Mouse (Mus musculus): ENCODE measurements at regions not wholly inside any gene's neighbourhood (a gene's known extent, or its start where the extent isn't known, plus 50 kb on each side); places are given as distances from the start of the nearest gene placed in this dataset.

GRCm38 (mm10) chr2:59424205-59424604 lies 60.2 kb upstream of the Dapl1 start:
- H3K9me3 ChIP-seq (ENCODE audit: control insufficient read depth, low read length) = no peaks in the 10 kb centered on the region
- WGBS = 77% methylated on average over 2 of the region's 2 CpGs
- H3K9ac ChIP-seq (ENCODE audit: low read length) = no peak overlapping the region
- no peaks in the 10 kb centered on the region for H3K36me3 ChIP-seq (ENCODE audit: control insufficient read depth, insufficient read depth, low read length)
- H3K4me3 ChIP-seq (ENCODE audit: low read depth, low read length) = no peak overlapping the region
- no peaks in the 10 kb centered on the region for H3K27me3 ChIP-seq (ENCODE audit: control insufficient read depth, insufficient read depth, low read length)
- H3K4me1 ChIP-seq (ENCODE audit: control insufficient read depth, insufficient read depth, low read length) = peaks cover 5% of the 10 kb centered on the region; the same call in 1 of the 2 replicates
- H3K27ac ChIP-seq (replicated peaks; ENCODE audit: low read depth, low read length) = no peak overlapping the region
- 0 out of 2 replicates have a peak, but pooled peaks have one; percentile 7 for ATAC-seq (ENCODE audit: insufficient number of reproducible peaks, low FRiP score, low TSS enrichment, low read depth)
- no peak for DNase-seq (ENCODE audit: low spot score)
- H3K4me2 ChIP-seq (ENCODE audit: low read depth, severe bottlenecking) = no peak overlapping the region

DNA sequence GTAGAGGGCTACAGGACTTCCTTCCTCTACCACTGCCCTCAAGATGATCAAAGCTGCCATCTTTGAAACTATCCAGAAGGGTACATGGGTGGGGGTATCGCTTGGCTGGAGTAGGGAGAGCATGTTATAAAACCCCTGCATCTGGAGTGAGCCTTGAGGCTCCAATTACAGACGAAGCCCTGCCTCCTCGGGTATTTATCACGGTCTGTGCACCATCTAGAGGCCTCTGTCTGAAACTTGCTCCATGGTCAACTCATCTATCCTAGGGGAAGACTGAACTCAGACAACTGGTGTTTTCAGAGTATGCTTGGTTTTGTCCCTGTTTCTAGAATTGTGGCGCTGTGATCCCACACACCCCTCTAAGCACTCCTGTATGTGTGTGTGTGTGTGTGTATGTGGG lies 59.7 kb upstream of the Dapl1 start:
- Histone ChIP-seq H3K9ac (ENCODE audit: low read length) (no peak overlapping the region), H3K27me3 (ENCODE audit: control insufficient read depth, insufficient read depth, low read length) (no peaks in the 10 kb centered on the region), H3K4me3 (ENCODE audit: low read depth, low read length) (no peak overlapping the region), H3K4me1 (ENCODE audit: control insufficient read depth, insufficient read depth, low read length) (peaks cover 5% of the 10 kb centered on the region; the same call in 1 of the 2 replicates), H3K4me2 (ENCODE audit: low read depth, severe bottlenecking) (no peak overlapping the region), H3K9me3 (ENCODE audit: control insufficient read depth, low read length) (no peaks in the 10 kb centered on the region), H3K36me3 (ENCODE audit: control insufficient read depth, insufficient read depth, low read length) (no peaks in the 10 kb centered on the region), H3K27ac (replicated peaks; ENCODE audit: low read depth, low read length) (no peak overlapping the region)
- ATAC-seq (ENCODE audit: insufficient number of reproducible peaks, low FRiP score, low TSS enrichment, low read depth) = peak; percentile 74
- DNase-seq (ENCODE audit: low spot score) = peak; percentile 60
- 26% methylated on average over 5 of the region's 5 CpGs for WGBS

GRCm38 (mm10) chr2:59425876-59426275 lies 58.6 kb upstream of the Dapl1 start:
- ATAC-seq (ENCODE audit: insufficient number of reproducible peaks, low FRiP score, low TSS enrichment, low read depth) = no peak
- Histone ChIP-seq H3K9me3 (ENCODE audit: control insufficient read depth, low read length) (no peaks in the 10 kb centered on the region), H3K36me3 (ENCODE audit: control insufficient read depth, insufficient read depth, low read length) (no peaks in the 10 kb centered on the region), H3K27ac (replicated peaks; ENCODE audit: low read depth, low read length) (no peak overlapping the region), H3K9ac (ENCODE audit: low read length) (no peak overlapping the region), H3K4me3 (ENCODE audit: low read depth, low read length) (no peak overlapping the region), H3K27me3 (ENCODE audit: control insufficient read depth, insufficient read depth, low read length) (no peaks in the 10 kb centered on the region), H3K4me1 (ENCODE audit: control insufficient read depth, insufficient read depth, low read length) (peaks cover 5% of the 10 kb centered on the region; the same call in 1 of the 2 replicates), H3K4me2 (ENCODE audit: low read depth, severe bottlenecking) (no peak overlapping the region)
- 94% methylated on average over 4 of the region's 4 CpGs for WGBS
- DNase-seq (ENCODE audit: low spot score) = no peak

DNA sequence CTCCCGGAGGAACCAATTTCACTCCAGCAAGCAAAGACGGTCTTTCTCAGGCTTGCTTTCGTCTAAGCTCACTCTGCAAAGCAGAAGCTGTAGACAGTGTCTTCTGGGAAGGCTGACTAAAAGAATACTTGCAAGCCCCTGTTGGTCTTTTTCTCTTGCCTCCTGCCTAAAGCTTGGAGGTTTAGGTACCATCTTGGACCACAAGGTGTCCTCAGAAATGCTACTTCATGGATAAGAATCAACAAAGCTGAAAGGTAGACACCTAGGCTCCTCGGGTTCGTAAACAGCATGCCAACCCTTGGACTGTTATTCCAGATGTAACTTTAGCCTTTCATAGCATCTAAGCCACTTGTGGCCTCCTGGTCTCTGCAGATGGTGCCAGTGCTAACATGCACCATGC lies 53.0 kb upstream of the Dapl1 start:
- Histone ChIP-seq H3K27ac (replicated peaks; ENCODE audit: low read depth, low read length) (no peak overlapping the region), H3K4me2 (ENCODE audit: low read depth, severe bottlenecking) (no peak overlapping the region), H3K27me3 (ENCODE audit: control insufficient read depth, insufficient read depth, low read length) (no peaks in the 10 kb centered on the region), H3K4me1 (ENCODE audit: control insufficient read depth, insufficient read depth, low read length) (no peaks in the 10 kb centered on the region), H3K36me3 (ENCODE audit: control insufficient read depth, insufficient read depth, low read length) (no peaks in the 10 kb centered on the region), H3K9me3 (ENCODE audit: control insufficient read depth, low read length) (no peaks in the 10 kb centered on the region), H3K4me3 (ENCODE audit: low read depth, low read length) (no peak overlapping the region), H3K9ac (ENCODE audit: low read length) (no peak overlapping the region)
- WGBS = 88% methylated on average over 5 of the region's 5 CpGs
- ATAC-seq (ENCODE audit: insufficient number of reproducible peaks, low FRiP score, low TSS enrichment, low read depth) = no peak
- no peak for DNase-seq (ENCODE audit: low spot score)

DNA sequence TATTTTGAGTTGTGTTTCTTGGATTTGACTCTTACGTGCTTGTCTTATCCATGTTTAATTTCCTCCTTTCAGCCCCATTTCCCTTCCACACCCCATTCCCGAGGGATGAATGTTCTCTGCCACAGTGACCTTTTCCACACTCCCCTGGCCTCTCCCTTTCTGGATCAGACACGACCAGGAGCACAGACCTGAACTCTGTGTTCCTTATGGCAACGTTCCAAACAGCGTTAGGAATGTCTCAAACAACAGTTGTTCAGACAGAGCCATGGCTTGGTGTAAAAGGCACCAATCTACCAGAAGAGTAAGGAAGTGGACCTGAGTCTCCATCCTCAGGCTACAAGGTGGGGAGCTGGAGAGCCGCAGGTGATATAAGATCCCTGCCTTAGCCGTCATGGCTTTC lies 52.6 kb upstream of the Dapl1 start:
- H3K36me3 ChIP-seq (ENCODE audit: control insufficient read depth, insufficient read depth, low read length) = no peaks in the 10 kb centered on the region
- H3K4me2 ChIP-seq (ENCODE audit: low read depth, severe bottlenecking) = no peak overlapping the region
- WGBS = 82% methylated on average over 7 of the region's 7 CpGs
- ATAC-seq (ENCODE audit: insufficient number of reproducible peaks, low FRiP score, low TSS enrichment, low read depth) (no peak), DNase-seq (ENCODE audit: low spot score) (no peak)
- H3K4me1 ChIP-seq (ENCODE audit: control insufficient read depth, insufficient read depth, low read length) = no peaks in the 10 kb centered on the region
- no peak overlapping the region for H3K4me3 ChIP-seq (ENCODE audit: low read depth, low read length)
- H3K27me3 ChIP-seq (ENCODE audit: control insufficient read depth, insufficient read depth, low read length) = no peaks in the 10 kb centered on the region
- H3K9me3 ChIP-seq (ENCODE audit: control insufficient read depth, low read length) = no peaks in the 10 kb centered on the region
- H3K9ac ChIP-seq (ENCODE audit: low read length) = no peak overlapping the region
- no peak overlapping the region for H3K27ac ChIP-seq (replicated peaks; ENCODE audit: low read depth, low read length)
